Mouse (Mus musculus) megakaryocyte, embryonic 14.5 days (primary cell): ENCODE data around the gene Mroh8.

ENCODE experiments used
- FLI1 ChIP-seq: IDR thresholded peaks from 2 replicates; pipeline ENCODE4 v1.6.1; 2012; ENCODE audit warnings: low read length, inconsistent platforms, mixed read lengths
- GATA1 ChIP-seq: IDR thresholded peaks from 3 replicates; pipeline ENCODE4 v1.6.1; 2012; ENCODE audit warnings: mixed read lengths, low read length, inconsistent platforms, borderline replicate concordance

DNA sequence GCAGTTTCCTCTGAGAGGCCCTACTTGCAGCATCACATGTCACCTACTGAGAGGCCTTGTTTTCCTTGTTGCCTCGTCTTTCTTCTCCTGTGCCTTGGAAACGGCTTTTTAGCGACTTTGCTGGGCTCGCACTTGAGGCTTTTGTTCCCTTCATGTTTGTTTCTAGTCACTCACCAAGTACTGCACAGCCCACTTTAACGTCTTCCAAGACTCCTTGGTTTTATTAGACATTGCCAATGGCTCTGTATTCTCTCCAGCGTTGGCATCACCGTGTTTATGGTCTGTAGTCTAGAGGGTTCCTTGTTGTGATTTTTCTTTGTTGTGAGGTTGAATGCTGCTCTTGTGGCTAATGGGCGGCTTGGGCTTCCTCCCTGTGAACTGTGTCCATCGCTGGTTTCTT lies 23.7 kb upstream of the Mroh8 start:
- TF ChIP-seq GATA1 = no peak
- no peak for TF ChIP-seq FLI1
